13 mouse cellular contexts compared by ENCODE assay signal in the genomic region with DNA sequence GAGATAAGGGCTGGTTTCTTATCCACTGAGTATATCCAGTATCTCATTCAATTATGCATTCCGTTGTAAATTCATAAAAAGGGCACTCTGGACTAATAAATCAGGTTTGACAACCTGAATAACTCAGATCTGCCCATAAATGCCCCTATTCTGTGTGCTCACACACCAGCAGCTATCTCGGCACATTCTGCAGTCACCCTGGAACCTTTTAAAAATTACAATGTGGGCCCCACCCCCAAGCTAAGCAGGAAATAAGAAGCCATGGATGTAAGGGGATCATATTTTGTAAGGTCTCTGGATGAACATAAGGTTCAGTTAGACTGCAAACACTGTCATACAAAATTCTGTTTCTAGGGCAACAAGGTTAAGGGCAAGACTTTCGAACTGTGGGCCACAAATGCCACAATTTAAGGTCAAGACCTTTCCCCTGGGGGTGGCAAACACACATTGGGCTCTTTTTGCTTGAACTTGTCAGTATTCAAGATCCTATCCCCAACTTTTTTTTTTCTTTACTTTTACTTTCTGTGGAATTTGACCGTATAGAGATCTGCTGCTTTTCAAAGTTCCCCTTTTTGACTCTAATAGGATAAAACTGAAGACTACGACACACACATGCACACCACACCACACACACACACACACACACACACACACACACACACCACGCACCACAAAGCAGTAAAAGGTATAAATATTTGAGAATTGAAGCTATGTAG. TPM values are rescaled to one million over a fixed set of nuclear protein-coding genes. Genes with fewer than 3 reads are reported as not detected.
DNase-seq lines count a peak whose midpoint lies in the region; ATAC-seq and TF ChIP-seq lines count a peak whose summit lies in the region.
"Had no signal": no experiment of that assay in that cellular context is flagged by ENCODE, and none has a peak within 500 bp of the region (broad histone marks: within the 10 kb centered on the region; RNA-seq: fewer than 3 reads in every experiment).

No protein-coding gene starts in this region.

- H3K9ac ChIP-seq in hindbrain, embryonic 11.5 days (ENCODE audit: low read depth, low read length), result no peak overlapping the region
- H3K9ac ChIP-seq in stomach, embryonic 14.5 days (replicated peaks; ENCODE audit: low read depth, low read length), result no peak overlapping the region
- H3K9ac ChIP-seq in stomach, postnatal 0 days (ENCODE audit: low read length), result no peak overlapping the region
- H3K9ac ChIP-seq in intestine, embryonic 16.5 days (ENCODE audit: low read depth, low read length), result no peak overlapping the region
- no peak overlapping the region for H3K9ac ChIP-seq in stomach, embryonic 16.5 days (ENCODE audit: low read length)
- H3K9ac ChIP-seq: liver, embryonic 13.5 days; neural tube, embryonic 12.5 days had no signal

- ATAC-seq in hindbrain, embryonic 11.5 days (ENCODE audit: low FRiP score), result peak; percentile 22; the same call in 1 of the 2 replicates
- 0 out of 2 replicates have a peak, but pooled peaks have one; percentile 21 for ATAC-seq in stomach, embryonic 14.5 days (ENCODE audit: insufficient number of reproducible peaks, insufficient read depth, low FRiP score, low read depth)
- no peak for ATAC-seq in stomach, postnatal 0 days (ENCODE audit: low FRiP score, low TSS enrichment)
- peak; percentile 96 for ATAC-seq in intestine, embryonic 16.5 days
- ATAC-seq in stomach, embryonic 16.5 days (ENCODE audit: insufficient read depth, low FRiP score), result peak; percentile 57

- H3K27ac ChIP-seq in hindbrain, embryonic 11.5 days (ENCODE audit: low read depth, low read length), result no peak overlapping the region
- no peak overlapping the region for H3K27ac ChIP-seq in hindbrain, embryonic 10.5 days
- no peak overlapping the region for H3K27ac ChIP-seq in stomach, embryonic 14.5 days (ENCODE audit: low read length)
- H3K27ac ChIP-seq in stomach, postnatal 0 days (replicated peaks), result no peak overlapping the region
- no peak overlapping the region for H3K27ac ChIP-seq in intestine, embryonic 16.5 days (ENCODE audit: low read length)
- no peak overlapping the region for H3K27ac ChIP-seq in stomach, embryonic 16.5 days (ENCODE audit: low read length)
- H3K27ac ChIP-seq: liver, embryonic 13.5 days; neural tube, embryonic 12.5 days had no signal

- WGBS in hindbrain, embryonic 11.5 days, result 36% methylated on average over 6 of the region's 6 CpGs
- 33% methylated on average over 6 of the region's 6 CpGs for WGBS in hindbrain, embryonic 10.5 days
- 38% methylated on average over 6 of the region's 6 CpGs for WGBS in stomach, embryonic 14.5 days
- WGBS in stomach, postnatal 0 days, result 46% methylated on average over 6 of the region's 6 CpGs
- WGBS in intestine, embryonic 16.5 days, result 35% methylated on average over 6 of the region's 6 CpGs
- 37% methylated on average over 6 of the region's 6 CpGs for WGBS in stomach, embryonic 16.5 days

- no peak for DNase-seq in hindbrain, embryonic 11.5 days (ENCODE audit: low spot score)
- DNase-seq in hindbrain, embryonic 10.5 days (ENCODE audit: low spot score), result no peak
- no peak for DNase-seq in stomach, postnatal 0 days (ENCODE audit: low spot score)
- DNase-seq in frontal cortex, postnatal 25 days (ENCODE audit: low spot score in 2 of 2), result no peak
- no peak for DNase-seq in cerebellum, postnatal 4 days (ENCODE audit: low spot score in 2 of 2)
- DNase-seq: adrenal gland, postnatal 36 days; heart, adult 18-20 months; layer of hippocampus, adult 9-11 months; liver, embryonic 13.5 days had no signal

- H3K9me3 ChIP-seq in hindbrain, embryonic 11.5 days (ENCODE audit: control insufficient read depth, low read length), result 0 out of 2 replicates have a peak, but pooled peaks cover 4% of the 10 kb centered on the region
- peaks cover 8% of the 10 kb centered on the region; the same call in 1 of the 2 replicates for H3K9me3 ChIP-seq in hindbrain, embryonic 10.5 days
- 0 out of 2 replicates have a peak, but pooled peaks cover 4% of the 10 kb centered on the region for H3K9me3 ChIP-seq in stomach, embryonic 14.5 days (ENCODE audit: control insufficient read depth, low read depth, low read length)
- no peaks in the 10 kb centered on the region for H3K9me3 ChIP-seq in stomach, postnatal 0 days (ENCODE audit: control insufficient read depth, low read length)
- peaks cover 6% of the 10 kb centered on the region for H3K9me3 ChIP-seq in intestine, embryonic 16.5 days (ENCODE audit: control insufficient read depth, low read length)
- peaks cover 4% of the 10 kb centered on the region; the same call in 1 of the 2 replicates for H3K9me3 ChIP-seq in stomach, embryonic 16.5 days (replicated peaks; ENCODE audit: control insufficient read depth, low read length)

- TF ChIP-seq CTCF in stomach, postnatal 0 days (IDR thresholded peaks at IDR 0.05; ENCODE audit: low read depth), result no peak

- no peak overlapping the region for H3K4me2 ChIP-seq in hindbrain, embryonic 11.5 days (replicated peaks; ENCODE audit: low read depth, low read length)
- H3K4me2 ChIP-seq in stomach, embryonic 14.5 days (replicated peaks; ENCODE audit: low read depth, low read length), result no peak overlapping the region
- no peak overlapping the region for H3K4me2 ChIP-seq in stomach, postnatal 0 days (replicated peaks; ENCODE audit: low read depth)
- H3K4me2 ChIP-seq in intestine, embryonic 16.5 days (ENCODE audit: low read depth, low read length), result no peak overlapping the region
- no peak overlapping the region for H3K4me2 ChIP-seq in stomach, embryonic 16.5 days (ENCODE audit: low read depth, low read length)
- H3K4me2 ChIP-seq: liver, embryonic 13.5 days; neural tube, embryonic 12.5 days had no signal

- H3K4me1 ChIP-seq in hindbrain, embryonic 11.5 days (replicated peaks; ENCODE audit: control insufficient read depth, insufficient read depth, low read length), result peaks cover 5% of the 10 kb centered on the region; the same call in 1 of the 2 replicates
- H3K4me1 ChIP-seq in hindbrain, embryonic 10.5 days (replicated peaks), result peaks cover 29% of the 10 kb centered on the region
- H3K4me1 ChIP-seq in stomach, embryonic 14.5 days (ENCODE audit: control insufficient read depth, insufficient read depth, low read length), result peaks cover 19% of the 10 kb centered on the region; the same call in 1 of the 2 replicates
- no peaks in the 10 kb centered on the region for H3K4me1 ChIP-seq in stomach, postnatal 0 days (replicated peaks; ENCODE audit: control insufficient read depth, insufficient read depth)
- H3K4me1 ChIP-seq in intestine, embryonic 16.5 days (ENCODE audit: control insufficient read depth, insufficient read depth, low read length), result peaks cover 18% of the 10 kb centered on the region
- peaks cover 20% of the 10 kb centered on the region for H3K4me1 ChIP-seq in stomach, embryonic 16.5 days (ENCODE audit: control insufficient read depth, insufficient read depth, low read length)

- H3K27me3 ChIP-seq in hindbrain, embryonic 11.5 days (ENCODE audit: control insufficient read depth, insufficient read depth, low read length), result no peaks in the 10 kb centered on the region
- H3K27me3 ChIP-seq in hindbrain, embryonic 10.5 days (ENCODE audit: insufficient read depth, poor library complexity, severe bottlenecking), result peaks cover 10% of the 10 kb centered on the region; the same call in 1 of the 2 replicates
- H3K27me3 ChIP-seq in stomach, embryonic 14.5 days (ENCODE audit: control insufficient read depth, insufficient read depth, low read length), result no peaks in the 10 kb centered on the region
- H3K27me3 ChIP-seq in stomach, postnatal 0 days (ENCODE audit: control insufficient read depth, insufficient read depth, low read length), result no peaks in the 10 kb centered on the region
- H3K27me3 ChIP-seq in intestine, embryonic 16.5 days (replicated peaks; ENCODE audit: control insufficient read depth, insufficient read depth, low read length), result no peaks in the 10 kb centered on the region
- no peaks in the 10 kb centered on the region for H3K27me3 ChIP-seq in stomach, embryonic 16.5 days (ENCODE audit: control insufficient read depth, insufficient read depth, low read length)
- H3K27me3 ChIP-seq: neural tube, embryonic 12.5 days had no signal

- H3K36me3 ChIP-seq in hindbrain, embryonic 11.5 days (ENCODE audit: control insufficient read depth, insufficient read depth, low read length), result no peaks in the 10 kb centered on the region
- 0 out of 2 replicates have a peak, but pooled peaks cover 10% of the 10 kb centered on the region for H3K36me3 ChIP-seq in hindbrain, embryonic 10.5 days
- no peaks in the 10 kb centered on the region for H3K36me3 ChIP-seq in stomach, embryonic 14.5 days (ENCODE audit: control insufficient read depth, insufficient read depth, low read length)
- no peaks in the 10 kb centered on the region for H3K36me3 ChIP-seq in stomach, postnatal 0 days (ENCODE audit: control insufficient read depth, insufficient read depth, low read length)
- no peaks in the 10 kb centered on the region for H3K36me3 ChIP-seq in intestine, embryonic 16.5 days (ENCODE audit: control insufficient read depth, insufficient read depth, low read length)
- no peaks in the 10 kb centered on the region for H3K36me3 ChIP-seq in stomach, embryonic 16.5 days (ENCODE audit: control insufficient read depth, insufficient read depth, low read length)
- H3K36me3 ChIP-seq: liver, embryonic 13.5 days; neural tube, embryonic 12.5 days had no signal

- no peak overlapping the region for H3K4me3 ChIP-seq in hindbrain, embryonic 11.5 days (ENCODE audit: low read depth, low read length)
- H3K4me3 ChIP-seq in hindbrain, embryonic 10.5 days, result no peak overlapping the region
- H3K4me3 ChIP-seq in stomach, embryonic 14.5 days (ENCODE audit: low read depth, low read length), result no peak overlapping the region
- no peak overlapping the region for H3K4me3 ChIP-seq in stomach, postnatal 0 days (ENCODE audit: low read depth, low read length)
- no peak overlapping the region; the same call in 1 of the 2 replicates for H3K4me3 ChIP-seq in intestine, embryonic 16.5 days (ENCODE audit: low read length)
- H3K4me3 ChIP-seq in stomach, embryonic 16.5 days (replicated peaks; ENCODE audit: low read length), result no peak overlapping the region
- H3K4me3 ChIP-seq: liver, embryonic 13.5 days; neural tube, embryonic 12.5 days had no signal

- TF ChIP-seq EP300 in stomach, postnatal 0 days (optimal IDR thresholded peaks at IDR 0.05), result no peak

RNA-seq across cellular contexts. Expression of a gene that starts 13.5 kb away (rescaled TPM):
- polyA plus RNA-seq in hindbrain, embryonic 11.5 days (2014; fragmentation: Nextera tagmentation; extraction: Ambion mirVana), result 6.7 and 9.7 TPM in 2 replicates
- polyA plus RNA-seq in hindbrain, embryonic 10.5 days (2016; fragmentation: Nextera tagmentation; extraction: Ambion mirVana), result 12.0 and 14.2 TPM in 2 replicates
- polyA plus RNA-seq in stomach, embryonic 14.5 days (2014; fragmentation: Nextera tagmentation; extraction: Ambion mirVana), result 17.2 TPM in 2 replicates
- polyA plus RNA-seq in stomach, postnatal 0 days (2015; fragmentation: Nextera tagmentation; extraction: Ambion mirVana), result 6.8 and 8.0 TPM in 2 replicates
- polyA plus RNA-seq in intestine, embryonic 16.5 days (2015; fragmentation: Nextera tagmentation; extraction: Ambion mirVana), result 6.2 and 8.1 TPM in 2 replicates
- 8.9 and 13.0 TPM in 2 replicates for polyA plus RNA-seq in stomach, embryonic 16.5 days (2015; fragmentation: Nextera tagmentation; extraction: Ambion mirVana)
